Mouse (Mus musculus): ENCODE results near the gene Shroom3. TPM values are rescaled to one million over a fixed set of nuclear protein-coding genes. Genes with fewer than 3 reads are reported as not detected.

Gene Shroom3
- total and polyA plus RNA-seq, 3 experiments = 0.04 to 0.11 TPM; not detected in 1

DNA sequence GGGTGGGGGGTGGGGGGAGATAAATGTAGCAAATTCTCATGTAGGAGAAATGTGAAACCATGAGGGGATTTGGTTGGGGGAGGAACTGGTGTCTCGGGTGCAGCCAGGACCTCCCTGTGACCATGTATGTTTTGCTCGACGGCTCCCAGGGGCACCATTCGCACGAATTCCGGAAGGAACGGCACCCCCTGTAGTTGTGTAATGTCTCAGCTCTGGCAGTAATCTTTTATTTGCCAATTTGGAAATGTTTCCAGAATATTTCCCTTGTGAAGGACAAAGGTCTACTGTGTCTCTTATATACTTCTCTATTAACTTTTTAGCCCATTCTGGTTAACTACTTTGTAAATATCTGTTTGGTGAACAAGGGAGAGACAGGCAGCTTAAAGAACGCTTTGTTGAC, 27.5 kb downstream of the Shroom3 start:
- no peak for DNase-seq (ENCODE audit: extremely low read depth)
- no peak overlapping the region for H3K9ac ChIP-seq (ENCODE audit: insufficient read depth, low read depth)
- H3K4me1 ChIP-seq (ENCODE audit: control insufficient read depth in 1 of 2, insufficient read depth in 2 of 2) = no peaks in the 10 kb centered on the region
- H3K36me3 ChIP-seq (replicated peaks in 1 of 2; ENCODE audit: control insufficient read depth in 1 of 2, insufficient read depth in 1 of 2, low read length in 1 of 2) = no peaks in the 10 kb centered on the region
- no peak overlapping the region for H3K27ac ChIP-seq (ENCODE audit: insufficient read depth, low read depth)
- no peak overlapping the region for H3K4me3 ChIP-seq (replicated peaks in 1 of 3; ENCODE audit: low read depth in 2 of 3, low read length in 2 of 3, poor library complexity in 1 of 3)
- dilution Hi-C loops (cut with MboI; ENCODE audit: extremely low pct_ligation_motif_present, extremely low pct_unique_long_range_greater_than_20kb, low sequenced_read_pairs) (no loop called here), in situ Hi-C loops (cut with MboI; ENCODE audit: low pct_ligation_motif_present, low pct_unique_long_range_greater_than_20kb, low sequenced_read_pairs) (no loop called here)
- H3K27me3 ChIP-seq (replicated peaks) = no peaks in the 10 kb centered on the region
- no peak overlapping the region for H3K4me2 ChIP-seq (ENCODE audit: insufficient read depth, low read depth, poor library complexity, severe bottlenecking)
- TF ChIP-seq POLR2A (IDR thresholded peaks at IDR 0.05; ENCODE audit: low read depth, low read length) (no peak), POLR2AphosphoS2 (IDR thresholded peaks at IDR 0.05; ENCODE audit: low read depth, low read length) (no peak), NELFE (IDR thresholded peaks at IDR 0.05; ENCODE audit: low read depth, low read length) (no peak), MAX (IDR thresholded peaks at IDR 0.05; ENCODE audit: low read length) (no peak), NRF1 (IDR thresholded peaks at IDR 0.05; ENCODE audit: low read depth, low read length) (no peak), PAX5 (IDR thresholded peaks at IDR 0.05; ENCODE audit: low read length) (no peak), CHD1 (IDR thresholded peaks at IDR 0.05; ENCODE audit: low read depth, low read length) (no peak), UBTF (IDR thresholded peaks at IDR 0.05; ENCODE audit: low read depth, low read length) (no peak), ETS1 (conservative IDR thresholded peaks at IDR 0.05; ENCODE audit: low read depth, low read length) (no peak), EP300 (IDR thresholded peaks at IDR 0.05; ENCODE audit: low read length) (no peak), JUN (IDR thresholded peaks at IDR 0.05; ENCODE audit: insufficient read depth, low read depth, low read length) (no peak)
- H3K9me3 ChIP-seq (replicated peaks; ENCODE audit: low read length) = no peaks in the 10 kb centered on the region
- H3K79me2 ChIP-seq (replicated peaks; ENCODE audit: control insufficient read depth, extremely low read depth, insufficient read depth, poor library complexity, severe bottlenecking) = no peaks in the 10 kb centered on the region

DNA sequence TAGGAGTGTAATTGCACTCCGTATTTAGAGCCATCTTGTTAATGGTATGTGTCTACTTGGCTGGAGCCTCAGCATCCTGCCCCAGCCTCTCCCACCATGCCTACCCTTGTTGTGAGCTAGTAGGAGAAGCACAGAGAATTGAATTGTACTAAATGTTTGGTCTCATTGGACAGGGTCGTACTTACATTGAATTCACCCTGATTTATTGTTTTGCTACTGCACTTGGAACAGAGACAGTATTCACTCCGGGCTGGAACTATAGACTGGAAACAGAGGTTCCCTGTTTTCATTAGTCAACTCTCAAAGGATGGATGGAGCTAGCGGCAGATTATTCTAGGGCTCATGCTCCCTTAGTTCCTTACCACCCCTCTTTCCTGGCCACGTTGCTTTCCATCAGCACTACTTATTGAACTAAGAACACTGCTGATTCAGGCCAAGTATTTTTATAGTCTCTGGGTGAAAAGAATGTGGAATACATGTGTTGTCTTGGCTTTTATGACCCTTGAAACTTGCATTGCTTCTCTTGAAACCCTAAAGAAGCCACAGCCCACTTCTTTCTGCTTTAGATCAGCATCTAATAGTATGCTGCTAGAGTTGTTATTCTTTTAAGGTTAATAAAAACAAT, 28.5 kb downstream of the Shroom3 start:
- Histone ChIP-seq H3K9me3 (replicated peaks; ENCODE audit: low read length) (no peaks in the 10 kb centered on the region), H3K4me3 (replicated peaks in 1 of 3; ENCODE audit: low read depth in 2 of 3, low read length in 2 of 3, poor library complexity in 1 of 3) (no peak overlapping the region), H3K4me1 (ENCODE audit: control insufficient read depth in 1 of 2, insufficient read depth in 2 of 2) (no peaks in the 10 kb centered on the region), H3K27ac (ENCODE audit: insufficient read depth, low read depth) (no peak overlapping the region), H3K79me2 (replicated peaks; ENCODE audit: control insufficient read depth, extremely low read depth, insufficient read depth, poor library complexity, severe bottlenecking) (no peaks in the 10 kb centered on the region), H3K9ac (ENCODE audit: insufficient read depth, low read depth) (no peak overlapping the region), H3K27me3 (replicated peaks) (no peaks in the 10 kb centered on the region), H3K4me2 (ENCODE audit: insufficient read depth, low read depth, poor library complexity, severe bottlenecking) (no peak overlapping the region), H3K36me3 (replicated peaks in 1 of 2; ENCODE audit: control insufficient read depth in 1 of 2, insufficient read depth in 1 of 2, low read length in 1 of 2) (no peaks in the 10 kb centered on the region)
- no peak for DNase-seq (ENCODE audit: extremely low read depth)
- TF ChIP-seq BHLHE40 (IDR thresholded peaks at IDR 0.05; ENCODE audit: low read depth, low read length) = no peak
- no peak for TF ChIP-seq USF2 (conservative IDR thresholded peaks at IDR 0.05; ENCODE audit: low read depth, low read length)
- no peak for TF ChIP-seq MAFK (IDR thresholded peaks at IDR 0.05; ENCODE audit: insufficient replicate concordance, low read length)
- TF ChIP-seq JUND (conservative IDR thresholded peaks at IDR 0.05; ENCODE audit: low read depth, low read length) = no peak
- no peak for TF ChIP-seq MEF2A (IDR thresholded peaks at IDR 0.05; ENCODE audit: borderline replicate concordance, low read depth, low read length)
- no peak for TF ChIP-seq HCFC1 (IDR thresholded peaks at IDR 0.05; ENCODE audit: low read depth, low read length)
- TF ChIP-seq EP300 (IDR thresholded peaks at IDR 0.05; ENCODE audit: low read length) = no peak
- TF ChIP-seq SIN3A (IDR thresholded peaks at IDR 0.05; ENCODE audit: low read length) = no peak
- TF ChIP-seq POLR2A (IDR thresholded peaks at IDR 0.05; ENCODE audit: low read depth, low read length) = no peak
- TF ChIP-seq NRF1 (IDR thresholded peaks at IDR 0.05; ENCODE audit: low read depth, low read length) = no peak
- TF ChIP-seq SMC3 (IDR thresholded peaks at IDR 0.05; ENCODE audit: low read depth, low read length) = no peak
- no peak for TF ChIP-seq MAZ (IDR thresholded peaks at IDR 0.05; ENCODE audit: low read depth, low read length)
- no peak for TF ChIP-seq CTCF (conservative IDR thresholded peaks at IDR 0.05 in 1 of 2, IDR thresholded peaks at IDR 0.05 in 1 of 2; ENCODE audit: low read depth in 2 of 2, low read length in 2 of 2)
- TF ChIP-seq ZKSCAN1 (IDR thresholded peaks at IDR 0.05; ENCODE audit: borderline replicate concordance, low read depth, low read length) = no peak
- TF ChIP-seq POLR2AphosphoS2 (IDR thresholded peaks at IDR 0.05; ENCODE audit: low read depth, low read length) = no peak
- TF ChIP-seq GABPA (IDR thresholded peaks at IDR 0.05; ENCODE audit: insufficient replicate concordance, low read depth, low read length) = no peak
- TF ChIP-seq MYC (IDR thresholded peaks at IDR 0.05; ENCODE audit: low read depth, low read length) = no peak
- no peak for TF ChIP-seq MXI1 (IDR thresholded peaks at IDR 0.05; ENCODE audit: low read depth, low read length)
- no peak for TF ChIP-seq USF1 (IDR thresholded peaks at IDR 0.05; ENCODE audit: low read depth, low read length)
- no peak for TF ChIP-seq NELFE (IDR thresholded peaks at IDR 0.05; ENCODE audit: low read depth, low read length)
- in situ Hi-C loops (cut with MboI; ENCODE audit: low pct_ligation_motif_present, low pct_unique_long_range_greater_than_20kb, low sequenced_read_pairs) = no loop called here
- dilution Hi-C loops (cut with MboI; ENCODE audit: extremely low pct_ligation_motif_present, extremely low pct_unique_long_range_greater_than_20kb, low sequenced_read_pairs) = no loop called here
